Mouse (Mus musculus) ES-Bruce4 (cell line): Measurements from ENCODE around the gene Ltb.

Source experiments
- CTCF ChIP-seq: IDR thresholded peaks from one replicate; pipeline ENCODE4 v1.8.1; 2011; ENCODE audit warnings: low read depth, low read length
- POLR2A ChIP-seq: IDR thresholded peaks from one replicate; pipeline ENCODE4 v1.8.1; 2011; ENCODE audit warnings: low read length; ENCODE audit not compliant: insufficient read depth

DNA sequence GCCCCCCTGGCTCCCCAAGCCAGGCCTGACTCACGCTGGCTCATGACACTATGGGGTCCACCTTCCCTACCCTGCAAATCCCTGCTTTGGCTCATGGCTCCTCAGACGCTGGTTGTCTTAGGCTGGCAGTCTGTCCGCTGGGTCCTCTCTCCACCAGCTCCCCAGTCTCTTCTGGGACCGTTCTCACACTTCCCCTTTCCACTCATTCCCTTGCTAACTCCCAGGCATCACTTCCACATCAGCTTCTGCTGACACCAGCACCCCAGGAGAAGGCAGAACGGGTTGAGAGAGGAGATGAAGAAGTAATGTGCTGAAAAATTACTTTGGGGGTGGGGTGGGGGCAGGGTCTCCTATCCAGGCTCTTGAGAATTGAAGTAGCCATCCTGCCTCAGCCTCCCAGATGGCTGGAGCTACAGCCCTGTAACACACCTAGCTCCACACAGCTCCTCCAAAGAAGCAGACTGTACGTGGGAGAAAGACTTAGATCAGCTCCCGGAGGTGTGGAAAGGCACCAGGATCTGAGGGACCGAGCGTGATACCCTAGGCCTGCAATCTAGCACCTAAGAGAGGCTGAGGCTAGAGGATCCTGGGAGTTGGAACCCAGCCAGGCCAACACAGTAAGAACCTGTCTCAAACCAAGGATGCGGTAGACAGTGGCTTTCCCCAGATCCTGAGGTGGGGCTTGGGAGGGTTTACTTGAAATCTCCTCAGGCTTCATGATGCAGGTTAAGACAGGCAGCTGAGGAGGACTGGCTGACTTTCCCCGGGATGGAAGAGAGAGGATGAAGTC is 21.6 kb upstream of the Ltb start:
- TF ChIP-seq CTCF: no peak
- no peak for TF ChIP-seq POLR2A
